Mouse (Mus musculus) layer of hippocampus, adult 2 months (tissue): Measurements from ENCODE around the gene Rnaseh2c. TPM values are rescaled to one million over a fixed set of nuclear protein-coding genes. Genes with fewer than 3 reads are reported as not detected.

Experiments used
- DNase-seq, 2 experiments: peaks; one replicate each; pipeline ENCODE4 v3.0.0; 2022; ENCODE audit warnings: low spot score in 2 of 2
- H3K27ac ChIP-seq: fragments of 200-600 bp; 2 replicates; pipeline ENCODE4 v1.8.1; 2022
- H3K4me3 ChIP-seq: fragments of 200-600 bp; 2 replicates; pipeline ENCODE4 v1.8.1; 2022; ENCODE audit warnings: mild to moderate bottlenecking
- CTCF ChIP-seq: fragments of 200-600 bp; conservative IDR thresholded peaks from 2 replicates; pipeline ENCODE4 v1.8.1; 2022; ENCODE audit warnings: antibody characterized with exemption, mild to moderate bottlenecking, moderate library complexity
- total RNA-seq, 2 experiments: library from RNA; stranded (reverse); gene quantifications; 2 replicates each; pipeline ENCODE4 v1.2.3; 2021

The Rnaseh2c gene
- total RNA-seq, 2 experiments from 2014 or later = 80.0 to 88.2 TPM

GRCm38 (mm10) chr19:5567534-5568469 lies 33.9 kb upstream of the Rnaseh2c start, which contains the start of gene Ap5b1:
Ap5b1 (plus strand) TSS chr19:5568025.
- peak; percentile 84 to 87 for DNase-seq
- H3K4me3 ChIP-seq = peak within 1 kb of the TSS; percentile 83
- peak within 1 kb of the TSS; percentile 98 for H3K27ac ChIP-seq
- TF ChIP-seq CTCF = peak; percentile 97

GRCm38 (mm10) chr19:5568470-5569140 lies 33.1 kb upstream of the Rnaseh2c start:
- Histone ChIP-seq H3K4me3 (peak overlapping the region; percentile 83), H3K27ac (peak overlapping the region; percentile 98)
- peak; percentile 87 for TF ChIP-seq CTCF
- peak; percentile 67 to 81 for DNase-seq

GRCm38 (mm10) chr19:5569521-5569920 lies 32.2 kb upstream of the Rnaseh2c start:
- no peak for TF ChIP-seq CTCF
- H3K27ac ChIP-seq = no peak overlapping the region
- no peak overlapping the region for H3K4me3 ChIP-seq
- no peak for DNase-seq

GRCm38 (mm10) chr19:5570353-5571246 lies 31.1 kb upstream of the Rnaseh2c start:
- no peak for DNase-seq
- H3K27ac ChIP-seq = no peak overlapping the region
- TF ChIP-seq CTCF = no peak

GRCm38 (mm10) chr19:5571831-5572230 lies 29.8 kb upstream of the Rnaseh2c start:
- TF ChIP-seq CTCF = no peak
- no peak overlapping the region for H3K4me3 ChIP-seq
- H3K27ac ChIP-seq = no peak overlapping the region
- peak in 1 of 2 experiments; percentile 15 for DNase-seq

More at GRCm38 (mm10) chr19:5570353-5571246, 31.1 kb upstream of the Rnaseh2c start:
- H3K4me3 ChIP-seq = no peak overlapping the region

- no peak for TF ChIP-seq CTCF
These were observed 29.1 kb upstream of the Rnaseh2c start for GRCm38 (mm10) chr19:5572331-5573125.

GRCm38 (mm10) chr19:5575336-5575735 lies 26.3 kb upstream of the Rnaseh2c start:
- no peak for DNase-seq
- TF ChIP-seq CTCF = no peak
- Histone ChIP-seq H3K27ac (no peak overlapping the region), H3K4me3 (no peak overlapping the region)

More at GRCm38 (mm10) chr19:5572331-5573125, 29.1 kb upstream of the Rnaseh2c start:
- H3K4me3 ChIP-seq = no peak overlapping the region
- peak; percentile 29 to 35 for DNase-seq
- H3K27ac ChIP-seq = no peak overlapping the region

- DNase-seq = no peak
- Histone ChIP-seq H3K27ac (no peak overlapping the region), H3K4me3 (no peak overlapping the region)
- no peak for TF ChIP-seq CTCF
These were observed 21.7 kb upstream of the Rnaseh2c start for GRCm38 (mm10) chr19:5579971-5580370.

- no peak for DNase-seq
- no peak for TF ChIP-seq CTCF
- Histone ChIP-seq H3K27ac (no peak overlapping the region), H3K4me3 (no peak overlapping the region)
These were observed 20.9 kb upstream of the Rnaseh2c start for GRCm38 (mm10) chr19:5580776-5581175.

- Histone ChIP-seq H3K27ac (no peak overlapping the region), H3K4me3 (no peak overlapping the region)
- no peak for TF ChIP-seq CTCF
- no peak for DNase-seq
These were observed 19.7 kb upstream of the Rnaseh2c start for GRCm38 (mm10) chr19:5581995-5582394.

- H3K4me3 ChIP-seq = no peak overlapping the region
- H3K27ac ChIP-seq = no peak overlapping the region
- DNase-seq = no peak
- peak; percentile 51 for TF ChIP-seq CTCF
These were observed 12.5 kb upstream of the Rnaseh2c start for GRCm38 (mm10) chr19:5589159-5589558.

- no peak for TF ChIP-seq CTCF
- Histone ChIP-seq H3K27ac (no peak overlapping the region), H3K4me3 (no peak overlapping the region)
- no peak for DNase-seq
These were observed 9.8 kb upstream of the Rnaseh2c start for GRCm38 (mm10) chr19:5591888-5592287.
